Mouse (Mus musculus): Measurements from ENCODE around the gene 1110008P14Rik. TPM values are rescaled to one million over a fixed set of nuclear protein-coding genes. Genes with fewer than 3 reads are reported as not detected.
A peak's percentile ranks its signal among the peaks of the same experiment; 100 is the strongest.

1110008P14Rik gene
- polyA plus RNA-seq, 1 experiment, result 25.7 TPM

GRCm38 (mm10) chr2:32376963-32377362, 4.8 kb downstream of the 1110008P14Rik start:
- no peaks in the 10 kb centered on the region for H3K9me3 ChIP-seq (replicated peaks; ENCODE audit: control insufficient read depth, insufficient read depth, low read length, poor library complexity, severe bottlenecking)
- no peak overlapping the region for H3K9ac ChIP-seq (ENCODE audit: low read depth, poor library complexity, severe bottlenecking)
- TF ChIP-seq CTCF (IDR thresholded peaks at IDR 0.05; ENCODE audit: low read depth, low read length) (no peak), EP300 (IDR thresholded peaks at IDR 0.05; ENCODE audit: insufficient read depth, low read depth, low read length) (no peak), POLR2A (IDR thresholded peaks at IDR 0.05; ENCODE audit: insufficient read depth, low read length) (no peak)
- no peaks in the 10 kb centered on the region for H3K27me3 ChIP-seq (ENCODE audit: control insufficient read depth, insufficient read depth, low read length, poor library complexity, severe bottlenecking)
- H3K36me3 ChIP-seq (ENCODE audit: control insufficient read depth, insufficient read depth, low read length, poor library complexity, severe bottlenecking), result no peaks in the 10 kb centered on the region
- no peak overlapping the region for H3K4me3 ChIP-seq (ENCODE audit: low read depth, low read length)
- H3K27ac ChIP-seq (ENCODE audit: insufficient read depth, low read length), result no peak overlapping the region
- no peaks in the 10 kb centered on the region for H3K4me1 ChIP-seq (ENCODE audit: control insufficient read depth, insufficient read depth, low read length)

- Histone ChIP-seq H3K36me3 (ENCODE audit: control insufficient read depth, insufficient read depth, low read length, poor library complexity, severe bottlenecking) (no peaks in the 10 kb centered on the region), H3K27me3 (ENCODE audit: control insufficient read depth, insufficient read depth, low read length, poor library complexity, severe bottlenecking) (no peaks in the 10 kb centered on the region), H3K9ac (ENCODE audit: low read depth, poor library complexity, severe bottlenecking) (no peak overlapping the region), H3K27ac (ENCODE audit: insufficient read depth, low read length) (no peak overlapping the region), H3K4me1 (ENCODE audit: control insufficient read depth, insufficient read depth, low read length) (no peaks in the 10 kb centered on the region), H3K4me3 (ENCODE audit: low read depth, low read length) (no peak overlapping the region), H3K9me3 (replicated peaks; ENCODE audit: control insufficient read depth, insufficient read depth, low read length, poor library complexity, severe bottlenecking) (no peaks in the 10 kb centered on the region)
- TF ChIP-seq CTCF (IDR thresholded peaks at IDR 0.05; ENCODE audit: low read depth, low read length) (no peak), POLR2A (IDR thresholded peaks at IDR 0.05; ENCODE audit: insufficient read depth, low read length) (no peak), EP300 (IDR thresholded peaks at IDR 0.05; ENCODE audit: insufficient read depth, low read depth, low read length) (no peak)
These were observed 6.3 kb downstream of the 1110008P14Rik start for GRCm38 (mm10) chr2:32375317-32375940.

GRCm38 (mm10) chr2:32374191-32374590, 7.5 kb downstream of the 1110008P14Rik start:
- TF ChIP-seq EP300 (IDR thresholded peaks at IDR 0.05; ENCODE audit: insufficient read depth, low read depth, low read length), result no peak
- no peak for TF ChIP-seq POLR2A (IDR thresholded peaks at IDR 0.05; ENCODE audit: insufficient read depth, low read length)
- no peak for TF ChIP-seq CTCF (IDR thresholded peaks at IDR 0.05; ENCODE audit: low read depth, low read length)
- no peak overlapping the region for H3K9ac ChIP-seq (ENCODE audit: low read depth, poor library complexity, severe bottlenecking)
- H3K36me3 ChIP-seq (ENCODE audit: control insufficient read depth, insufficient read depth, low read length, poor library complexity, severe bottlenecking), result no peaks in the 10 kb centered on the region
- no peak overlapping the region for H3K4me3 ChIP-seq (ENCODE audit: low read depth, low read length)
- H3K27ac ChIP-seq (ENCODE audit: insufficient read depth, low read length), result no peak overlapping the region
- no peaks in the 10 kb centered on the region for H3K4me1 ChIP-seq (ENCODE audit: control insufficient read depth, insufficient read depth, low read length)
- no peaks in the 10 kb centered on the region for H3K27me3 ChIP-seq (ENCODE audit: control insufficient read depth, insufficient read depth, low read length, poor library complexity, severe bottlenecking)
- no peaks in the 10 kb centered on the region for H3K9me3 ChIP-seq (replicated peaks; ENCODE audit: control insufficient read depth, insufficient read depth, low read length, poor library complexity, severe bottlenecking)

- Histone ChIP-seq H3K36me3 (ENCODE audit: control insufficient read depth, insufficient read depth, low read length, poor library complexity, severe bottlenecking) (no peaks in the 10 kb centered on the region), H3K27me3 (ENCODE audit: control insufficient read depth, insufficient read depth, low read length, poor library complexity, severe bottlenecking) (no peaks in the 10 kb centered on the region), H3K27ac (ENCODE audit: insufficient read depth, low read length) (no peak overlapping the region), H3K9ac (ENCODE audit: low read depth, poor library complexity, severe bottlenecking) (no peak overlapping the region), H3K4me1 (ENCODE audit: control insufficient read depth, insufficient read depth, low read length) (no peaks in the 10 kb centered on the region), H3K9me3 (replicated peaks; ENCODE audit: control insufficient read depth, insufficient read depth, low read length, poor library complexity, severe bottlenecking) (no peaks in the 10 kb centered on the region), H3K4me3 (ENCODE audit: low read depth, low read length) (no peak overlapping the region)
- TF ChIP-seq POLR2A (IDR thresholded peaks at IDR 0.05; ENCODE audit: insufficient read depth, low read length) (no peak), EP300 (IDR thresholded peaks at IDR 0.05; ENCODE audit: insufficient read depth, low read depth, low read length) (no peak), CTCF (IDR thresholded peaks at IDR 0.05; ENCODE audit: low read depth, low read length) (no peak)
These were observed 14.4 kb downstream of the 1110008P14Rik start for GRCm38 (mm10) chr2:32367315-32367714.

GRCm38 (mm10) chr2:32364121-32364520, 17.6 kb downstream of the 1110008P14Rik start:
- Histone ChIP-seq H3K27me3 (ENCODE audit: control insufficient read depth, insufficient read depth, low read length, poor library complexity, severe bottlenecking) (no peaks in the 10 kb centered on the region), H3K4me1 (ENCODE audit: control insufficient read depth, insufficient read depth, low read length) (no peaks in the 10 kb centered on the region), H3K27ac (ENCODE audit: insufficient read depth, low read length) (no peak overlapping the region), H3K9me3 (replicated peaks; ENCODE audit: control insufficient read depth, insufficient read depth, low read length, poor library complexity, severe bottlenecking) (no peaks in the 10 kb centered on the region), H3K9ac (ENCODE audit: low read depth, poor library complexity, severe bottlenecking) (no peak overlapping the region), H3K4me3 (ENCODE audit: low read depth, low read length) (no peak overlapping the region), H3K36me3 (ENCODE audit: control insufficient read depth, insufficient read depth, low read length, poor library complexity, severe bottlenecking) (no peaks in the 10 kb centered on the region)
- no peak for TF ChIP-seq POLR2A (IDR thresholded peaks at IDR 0.05; ENCODE audit: insufficient read depth, low read length)
- no peak for TF ChIP-seq EP300 (IDR thresholded peaks at IDR 0.05; ENCODE audit: insufficient read depth, low read depth, low read length)
- no peak for TF ChIP-seq CTCF (IDR thresholded peaks at IDR 0.05; ENCODE audit: low read depth, low read length)

- no peaks in the 10 kb centered on the region for H3K36me3 ChIP-seq (ENCODE audit: control insufficient read depth, insufficient read depth, low read length, poor library complexity, severe bottlenecking)
- H3K4me3 ChIP-seq (ENCODE audit: low read depth, low read length), result peak overlapping the region; percentile 87
- H3K4me1 ChIP-seq (ENCODE audit: control insufficient read depth, insufficient read depth, low read length), result no peaks in the 10 kb centered on the region
- H3K9me3 ChIP-seq (replicated peaks; ENCODE audit: control insufficient read depth, insufficient read depth, low read length, poor library complexity, severe bottlenecking), result no peaks in the 10 kb centered on the region
- peak overlapping the region; percentile 57 for H3K9ac ChIP-seq (ENCODE audit: low read depth, poor library complexity, severe bottlenecking)
- TF ChIP-seq EP300 (IDR thresholded peaks at IDR 0.05; ENCODE audit: insufficient read depth, low read depth, low read length) (no peak), POLR2A (IDR thresholded peaks at IDR 0.05; ENCODE audit: insufficient read depth, low read length) (no peak), CTCF (IDR thresholded peaks at IDR 0.05; ENCODE audit: low read depth, low read length) (no peak)
- H3K27me3 ChIP-seq (ENCODE audit: control insufficient read depth, insufficient read depth, low read length, poor library complexity, severe bottlenecking), result no peaks in the 10 kb centered on the region
- H3K27ac ChIP-seq (ENCODE audit: insufficient read depth, low read length), result no peak overlapping the region
These were observed 18.2 kb downstream of the 1110008P14Rik start for GRCm38 (mm10) chr2:32363376-32364106.

Measured in ES-Bruce4 (cell line).